Mouse (Mus musculus) heart, postnatal 14 days (tissue): Measurements from ENCODE around the gene 4933424G06Rik. TPM values are rescaled to one million over a fixed set of nuclear protein-coding genes. Genes with fewer than 3 reads are reported as not detected.

Source experiments
- microRNA-seq, 2 experiments: library from miRNA; unstranded; fragments of <30 nt; microRNA quantifications; one replicate each; pipeline ENCODE4 v1.2.0; 2021 to 2022
- total RNA-seq, 2 experiments: library from RNA; stranded (reverse); gene quantifications; 2 replicates each; pipeline ENCODE4 v1.2.3; 2021

4933424G06Rik gene
- total RNA-seq, 2 experiments from 2014 or later = not detected

Small RNA genes within 50 kb of the gene (microRNA-seq; reads per million reads assigned to microRNA genes)
- gene Gm24133 = 0 reads per million in 2 experiments

Other genes starting within 250 kb of the 4933424G06Rik start
- gene Cnnm4, start 238.5 kb upstream of the 4933424G06Rik start, total RNA-seq = 1 to 10 TPM; 3.4 to 4.1 TPM
- 10 to 100 TPM; 12.9 to 15.6 TPM for gene Cnnm3, start 198.3 kb upstream of the 4933424G06Rik start, total RNA-seq
- gene Ankrd23, start 173.3 kb upstream of the 4933424G06Rik start, total RNA-seq = 100 to 1,000 TPM; 101 to 170 TPM
- 10 to 100 TPM; 52.6 to 94.6 TPM for gene Gm42417, start 170.7 kb upstream of the 4933424G06Rik start, total RNA-seq
- 10 to 100 TPM; 10.4 to 11.9 TPM for gene Ankrd39, start 162.7 kb upstream of the 4933424G06Rik start, total RNA-seq
- gene Sema4c, start 151.8 kb upstream of the 4933424G06Rik start, total RNA-seq = 10 to 100 TPM; 19.4 to 20.0 TPM
- gene Fam178b, start 27.0 kb upstream of the 4933424G06Rik start, total RNA-seq = under 1 TPM; 0.67 to 0.73 TPM
- gene Cox5b, start 18.7 kb upstream of the 4933424G06Rik start, total RNA-seq = 1,000 to 10,000 TPM; 2,156 to 2,164 TPM
- 100 to 1,000 TPM; 106 TPM for gene Actr1b, start 4.3 kb downstream of the 4933424G06Rik start, total RNA-seq
- gene Zap70, start 51.6 kb downstream of the 4933424G06Rik start, total RNA-seq = 1 to 10 TPM in 1 of 2 experiments, under 1 TPM in 1; 0.22 to 3.3 TPM
- 10 to 100 TPM; 40.1 to 42.7 TPM for gene Tmem131, start 233.5 kb downstream of the 4933424G06Rik start, total RNA-seq